Mouse (Mus musculus) brain, embryonic 14.5 days (tissue): Measurements from ENCODE around the gene Lexm.

Source experiments
- CTCF ChIP-seq: fragments of 200-500 bp; IDR thresholded peaks from 2 replicates; pipeline ENCODE4 v1.5.1; 2012; ENCODE audit warnings: inconsistent platforms, mild to moderate bottlenecking, moderate library complexity, borderline replicate concordance; ENCODE audit not compliant: insufficient read depth, insufficient read length; ENCODE audit errors: extremely low read depth
- POLR2A ChIP-seq: fragments of 200-500 bp; IDR thresholded peaks from 2 replicates; pipeline ENCODE4 v1.6.1; 2012; ENCODE audit warnings: mild to moderate bottlenecking, inconsistent platforms, borderline replicate concordance; ENCODE audit not compliant: poor library complexity, insufficient read depth, insufficient read length, severe bottlenecking; ENCODE audit errors: extremely low read depth

DNA sequence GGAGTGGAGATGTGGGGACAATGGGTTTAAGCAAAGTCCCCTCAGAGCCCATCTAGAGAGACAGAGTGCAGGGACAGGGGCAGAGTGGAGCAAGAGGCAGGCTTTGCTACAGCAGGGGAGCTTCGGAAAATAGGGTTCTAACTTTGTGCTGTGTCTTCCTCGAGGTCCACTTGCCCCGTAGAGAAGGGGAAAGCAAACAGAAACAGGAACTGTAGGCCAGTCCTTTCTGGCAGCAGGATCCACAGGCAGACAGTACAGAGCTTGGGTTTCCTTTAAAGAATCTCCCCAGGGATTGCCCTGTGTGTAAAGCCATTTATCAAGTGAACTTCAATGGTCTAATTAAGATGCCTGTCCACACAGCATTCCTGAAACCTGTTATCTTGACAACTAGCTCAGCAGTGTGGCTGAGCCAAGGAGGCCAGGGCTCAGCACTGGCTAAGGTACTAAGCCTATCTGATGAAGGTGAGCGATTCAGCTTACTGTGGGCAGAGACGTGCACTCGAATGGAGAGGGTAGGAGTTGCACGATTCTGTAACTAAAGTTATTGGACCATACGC is 71.1 kb downstream of the Lexm start:
- no peak for TF ChIP-seq CTCF
- TF ChIP-seq POLR2A: no peak
